Mouse (Mus musculus) common myeloid progenitor, adult 5-6 weeks (primary cell): Measurements from ENCODE around the gene Ntn5. TPM values are rescaled to one million over a fixed set of nuclear protein-coding genes. Genes with fewer than 3 reads are reported as not detected.
"Not testable (repeated sequence)": the region's sequence is repeated elsewhere in the genome, so short reads cannot be mapped to it uniquely, and the experiment has no call there.

Source experiments
- ATAC-seq: replicated peaks from 2 replicates; pipeline ENCODE4 v1.8.0; 2016; ENCODE audit warnings: low read depth, mild to moderate bottlenecking, moderate TSS enrichment, inconsistent platforms; ENCODE audit not compliant: poor library complexity, severe bottlenecking
- total RNA-seq: library from RNA; stranded (forward); fragments of 200-1000, 187-1606 nt; gene quantifications from 2 replicates; pipeline ENCODE4 v1.2.3, GENCODE M21; 2017

Gene Ntn5
- not detected in 2 replicates for total RNA-seq

- ATAC-seq, result no peak
These were observed at the start of gene Ntn5 for GRCm38 (mm10) chr7:45683396-45684050. Gene Ntn5 (plus strand): TSS chr7:45684022.

DNA sequence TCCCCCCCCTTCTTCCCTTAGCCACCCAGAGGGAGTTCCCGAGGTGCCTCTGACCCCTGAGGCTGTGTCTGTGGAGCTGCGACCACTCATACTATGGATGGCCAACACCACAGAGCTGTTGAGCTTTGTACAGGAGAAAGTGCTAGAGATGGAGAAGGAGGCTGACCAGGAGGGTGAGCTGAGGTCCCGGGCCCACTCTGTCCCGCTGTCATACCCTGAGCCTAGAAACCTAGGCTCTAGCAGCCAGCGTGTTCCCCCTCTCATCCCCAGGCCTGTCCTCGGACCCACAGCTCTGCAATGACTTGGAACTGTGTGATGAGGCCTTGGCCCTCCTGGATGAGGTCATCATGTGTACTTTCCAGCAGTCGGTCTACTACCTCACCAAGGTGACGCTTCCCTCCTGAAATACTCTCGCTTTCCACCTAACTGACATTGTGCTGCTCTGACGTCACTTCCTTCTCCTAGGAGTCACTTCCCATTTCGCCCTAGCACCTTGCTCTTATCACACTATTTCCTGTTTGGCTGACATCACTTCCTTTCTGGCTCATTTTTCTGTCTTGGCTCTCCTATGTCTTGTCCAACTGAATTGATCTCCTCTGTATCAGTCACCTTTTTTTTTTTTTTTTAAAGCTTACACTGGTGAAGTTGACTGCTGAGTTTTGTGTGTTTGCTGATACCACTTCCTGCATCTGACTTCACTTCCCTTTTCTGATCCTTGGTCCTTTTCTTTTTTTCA is 48.7 kb upstream of the Ntn5 start:
- ATAC-seq, result peak; percentile 81

GRCm38 (mm10) chr7:45635711-45636688 is 47.8 kb upstream of the Ntn5 start:
- ATAC-seq, result no peak

DNA sequence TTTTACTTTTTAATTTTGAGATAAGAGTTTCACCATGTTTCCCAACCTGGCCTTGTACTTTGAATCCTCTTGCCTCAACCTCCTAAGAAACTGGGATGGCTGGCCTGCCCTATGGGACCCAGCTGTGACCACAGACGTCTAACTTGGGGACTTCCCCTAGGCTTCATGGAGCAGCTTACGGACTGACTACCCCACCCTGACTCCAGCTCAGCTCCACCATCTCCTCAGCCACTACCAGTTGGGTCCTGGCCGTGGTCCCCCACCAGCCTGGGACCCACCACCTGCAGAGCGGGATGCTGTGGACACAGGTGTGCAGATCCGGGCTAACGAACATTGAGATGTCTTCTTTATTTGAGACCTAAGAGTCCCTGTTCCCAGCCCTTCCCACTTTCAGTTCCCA is 46.1 kb upstream of the Ntn5 start:
- no peak for ATAC-seq

GRCm38 (mm10) chr7:45638623-45639401 is 45.0 kb upstream of the Ntn5 start:
- no peak for ATAC-seq

- ATAC-seq, result no peak
These were observed 44.2 kb upstream of the Ntn5 start, which contains the start of gene Mamstr for GRCm38 (mm10) chr7:45639561-45640027. Gene Mamstr (plus strand): TSS chr7:45639977.

- no peak for ATAC-seq
These were observed 43.4 kb upstream of the Ntn5 start for GRCm38 (mm10) chr7:45640191-45640957.

GRCm38 (mm10) chr7:45641391-45642040 is 42.3 kb upstream of the Ntn5 start:
- ATAC-seq, result no peak

DNA sequence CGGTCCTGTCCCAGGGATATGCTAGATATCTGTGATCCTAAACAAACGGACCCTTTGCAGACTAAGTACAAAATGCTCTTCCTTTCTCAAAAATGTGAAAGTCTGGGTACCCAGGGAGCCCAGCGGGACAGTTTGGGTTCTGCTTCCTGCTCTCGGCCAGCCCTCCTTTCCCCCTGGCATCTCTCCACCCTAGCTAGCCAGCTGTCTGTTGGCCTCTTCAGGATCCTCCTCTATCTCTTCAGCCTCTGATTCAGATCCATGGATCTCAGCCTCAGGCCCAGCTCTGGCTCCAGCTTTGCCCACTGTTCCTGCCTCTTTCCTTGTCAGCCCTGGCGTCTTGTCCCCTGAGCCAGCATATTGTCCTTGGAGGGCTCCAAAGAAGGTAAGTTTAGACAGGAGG is 41.7 kb upstream of the Ntn5 start:
- ATAC-seq, result no peak

DNA sequence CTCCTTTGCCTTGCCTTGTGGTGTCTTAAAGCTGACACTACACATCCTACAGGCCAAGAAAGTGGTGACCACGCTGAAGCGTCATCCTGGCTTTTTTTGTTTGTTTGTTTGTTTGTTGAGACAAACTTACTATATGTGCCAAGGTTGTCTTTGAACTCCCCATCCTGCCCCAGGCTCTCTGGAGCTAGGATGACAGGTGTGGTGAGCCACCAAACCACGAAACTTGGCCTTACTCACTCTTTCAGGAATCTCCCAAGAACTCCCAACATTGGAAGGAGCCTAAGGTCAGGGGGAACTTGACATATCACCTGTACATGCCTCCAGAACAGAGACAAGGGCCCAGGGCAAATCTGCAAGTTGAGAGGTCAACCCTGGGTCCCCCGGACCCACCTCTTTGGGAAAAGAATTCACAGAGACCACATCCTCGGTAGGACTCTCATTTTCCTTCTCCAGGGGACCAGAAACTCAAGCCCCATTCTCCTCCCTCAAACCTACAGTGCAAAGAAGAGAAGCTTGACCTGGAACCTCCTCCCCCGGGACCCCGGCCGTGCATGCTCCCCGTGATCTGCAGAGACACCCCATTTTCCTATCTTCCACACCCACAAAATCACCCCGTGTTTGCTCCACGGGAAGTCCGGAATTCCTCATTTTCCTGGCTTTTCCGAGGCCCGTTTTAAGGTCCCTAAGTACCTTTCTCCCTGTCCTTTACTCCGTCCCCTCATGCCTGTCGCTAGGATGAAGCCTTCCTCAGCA is 41.1 kb upstream of the Ntn5 start:
- no peak for ATAC-seq

DNA sequence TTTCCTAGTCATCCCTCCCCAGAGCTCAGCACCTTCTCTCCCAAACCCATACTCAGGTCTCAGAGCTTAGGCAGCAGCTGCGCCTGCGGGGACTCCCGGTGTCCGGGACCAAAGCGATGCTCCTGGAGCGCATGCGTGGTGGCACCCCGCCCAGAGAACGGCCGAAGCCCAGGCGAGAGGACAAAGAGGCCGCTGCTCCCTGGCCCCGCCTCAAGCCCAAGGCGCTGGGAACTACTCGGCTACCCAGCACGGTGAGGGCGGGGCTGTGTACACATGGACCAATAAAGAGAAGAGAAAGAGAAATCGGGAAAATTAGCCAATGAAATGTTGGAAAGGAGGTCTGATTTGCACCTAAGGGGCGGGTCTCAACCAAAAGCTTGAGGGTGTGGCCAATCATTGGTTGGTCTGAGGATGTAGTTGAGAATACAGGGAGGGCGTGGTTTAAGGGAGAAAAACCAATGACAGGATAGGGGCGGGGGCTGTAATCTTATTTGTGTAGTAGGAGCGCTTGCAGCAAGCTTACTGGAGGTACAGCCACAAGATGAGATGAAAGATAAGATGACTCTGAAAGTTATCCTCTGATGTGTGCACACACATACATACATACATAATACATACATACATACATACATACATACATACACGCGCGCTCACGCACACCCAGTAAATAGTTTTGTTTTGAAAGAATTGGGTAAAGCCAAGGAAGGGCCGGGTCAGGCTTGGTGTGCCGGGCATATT is 40.2 kb upstream of the Ntn5 start:
- peak; percentile 88 for ATAC-seq

- no peak for ATAC-seq
These were observed 39.6 kb upstream of the Ntn5 start for GRCm38 (mm10) chr7:45644183-45644582.

DNA sequence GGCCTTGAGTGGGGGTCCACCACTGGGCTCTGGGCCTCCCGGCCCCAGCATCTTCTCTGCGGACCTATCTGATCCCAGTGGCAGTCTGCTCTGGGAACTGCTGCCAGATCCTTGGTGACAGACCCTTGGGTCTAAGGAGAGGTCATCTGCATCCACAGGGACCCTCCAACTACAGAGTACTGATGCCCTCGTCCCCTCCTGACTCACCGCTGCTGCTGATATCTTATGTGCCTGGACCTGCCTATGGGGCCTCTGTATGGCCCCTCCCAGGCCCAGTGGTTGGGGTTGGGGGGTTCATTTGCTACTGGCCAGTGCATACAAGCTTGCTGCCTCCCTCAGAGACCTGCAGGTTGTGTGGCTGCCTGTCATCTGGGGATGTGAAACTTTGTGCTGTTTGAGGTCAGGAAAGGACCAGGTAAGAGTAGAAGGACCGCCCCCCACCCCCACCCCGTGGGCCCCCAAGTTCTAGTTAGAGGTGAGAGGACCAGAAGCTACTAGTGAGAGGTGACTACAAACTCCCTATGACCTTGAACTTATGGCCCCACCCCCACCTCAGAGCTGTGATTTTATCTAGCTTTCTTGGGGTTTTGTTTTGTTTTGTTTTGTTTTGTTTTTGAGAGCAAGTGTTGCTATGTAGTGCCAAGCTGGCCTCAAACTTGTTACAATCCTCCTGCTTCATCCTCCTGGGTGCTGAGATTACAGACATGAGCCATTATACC is 38.8 kb upstream of the Ntn5 start:
- no peak for ATAC-seq

DNA sequence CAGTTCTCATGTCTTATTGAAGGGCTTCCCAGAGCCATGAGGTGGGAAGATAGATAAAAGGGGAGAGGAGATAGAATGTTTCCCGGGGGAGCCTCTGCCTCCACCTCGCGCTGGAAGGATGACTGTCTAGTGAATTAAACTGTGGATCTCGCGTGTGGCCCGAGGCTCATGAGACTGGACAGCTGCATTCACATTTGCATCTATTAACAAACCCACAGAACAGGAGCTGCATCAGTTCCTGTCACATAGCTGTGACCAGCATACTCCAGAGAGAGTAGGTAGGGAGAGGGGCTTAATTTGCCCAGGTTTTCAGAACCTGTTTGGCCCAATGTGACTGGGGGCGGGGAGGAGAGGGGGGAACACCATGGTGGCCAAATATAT is 38.2 kb upstream of the Ntn5 start:
- no peak for ATAC-seq

GRCm38 (mm10) chr7:45646671-45647070 is 37.2 kb upstream of the Ntn5 start:
- ATAC-seq, result no peak

DNA sequence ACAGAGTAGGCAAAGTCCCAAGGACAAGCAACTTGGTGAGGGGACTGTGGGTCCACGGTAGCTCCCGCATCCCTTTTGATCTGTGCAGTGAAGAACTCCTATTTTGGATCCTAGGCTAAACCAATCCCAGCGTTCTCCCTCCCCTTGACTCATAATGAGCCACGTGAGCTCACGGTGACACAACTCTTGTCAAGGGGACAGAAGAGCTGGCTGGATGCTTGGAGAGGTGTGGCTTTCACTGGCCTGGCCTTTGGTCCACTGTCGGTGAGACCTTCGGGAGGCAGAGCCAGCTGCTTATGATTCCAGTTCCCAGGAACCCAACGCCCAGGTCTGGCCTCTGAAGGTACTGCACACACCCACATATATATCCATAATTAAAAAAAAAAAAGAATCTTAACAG is 34.5 kb upstream of the Ntn5 start:
- no peak for ATAC-seq

- not testable (repeated sequence) for ATAC-seq
These were observed 33.3 kb upstream of the Ntn5 start for GRCm38 (mm10) chr7:45650484-45650883.
